Mouse (Mus musculus) ZHBTc4 (cell line): ENCODE results near the gene D17H6S53E.

Experiments
- DNase-seq: peaks from one replicate; pipeline ENCODE4 v3.0.0-alpha.2; 2011; ENCODE audit warnings: low read depth, low spot score

The D17H6S53E gene

DNA sequence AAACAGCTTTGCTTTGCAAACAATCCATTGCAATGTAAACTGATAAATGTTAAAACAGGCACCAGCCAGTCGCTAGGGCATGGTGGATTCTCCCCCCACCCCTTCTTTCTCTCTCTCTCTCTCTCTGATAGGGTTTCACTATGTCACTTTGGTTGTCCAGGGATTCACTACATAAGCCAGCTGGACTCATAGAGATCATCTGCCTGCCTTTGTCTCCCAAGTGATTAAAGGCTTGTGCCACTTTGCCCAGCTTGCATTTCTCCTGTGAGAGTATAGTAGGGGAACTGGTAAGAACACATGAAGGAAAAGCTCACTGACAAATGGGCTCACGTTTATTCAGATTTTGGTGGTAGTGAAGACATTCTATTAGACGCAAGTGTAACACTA lies 6.0 kb downstream of the D17H6S53E start:
- no peak for DNase-seq

DNA sequence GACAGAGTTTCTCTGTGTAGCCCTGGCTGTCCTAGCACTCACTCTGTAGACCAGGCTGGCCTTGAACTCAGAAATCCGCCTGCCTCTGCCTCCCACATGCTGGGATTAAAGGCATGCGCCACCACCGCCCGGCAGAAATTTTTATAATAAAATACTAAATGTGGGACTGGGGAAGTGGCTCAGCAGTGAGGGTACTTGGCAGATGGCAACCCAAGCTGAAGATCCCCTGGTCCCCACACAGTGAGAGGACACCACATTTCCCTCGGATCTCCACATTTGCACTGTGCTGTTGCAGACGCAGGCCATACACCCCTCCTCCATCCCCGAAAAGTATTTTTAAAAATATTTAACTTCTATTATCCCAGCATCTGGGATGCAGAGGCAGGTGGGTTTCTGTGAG lies 7.3 kb downstream of the D17H6S53E start:
- no peak for DNase-seq

DNA sequence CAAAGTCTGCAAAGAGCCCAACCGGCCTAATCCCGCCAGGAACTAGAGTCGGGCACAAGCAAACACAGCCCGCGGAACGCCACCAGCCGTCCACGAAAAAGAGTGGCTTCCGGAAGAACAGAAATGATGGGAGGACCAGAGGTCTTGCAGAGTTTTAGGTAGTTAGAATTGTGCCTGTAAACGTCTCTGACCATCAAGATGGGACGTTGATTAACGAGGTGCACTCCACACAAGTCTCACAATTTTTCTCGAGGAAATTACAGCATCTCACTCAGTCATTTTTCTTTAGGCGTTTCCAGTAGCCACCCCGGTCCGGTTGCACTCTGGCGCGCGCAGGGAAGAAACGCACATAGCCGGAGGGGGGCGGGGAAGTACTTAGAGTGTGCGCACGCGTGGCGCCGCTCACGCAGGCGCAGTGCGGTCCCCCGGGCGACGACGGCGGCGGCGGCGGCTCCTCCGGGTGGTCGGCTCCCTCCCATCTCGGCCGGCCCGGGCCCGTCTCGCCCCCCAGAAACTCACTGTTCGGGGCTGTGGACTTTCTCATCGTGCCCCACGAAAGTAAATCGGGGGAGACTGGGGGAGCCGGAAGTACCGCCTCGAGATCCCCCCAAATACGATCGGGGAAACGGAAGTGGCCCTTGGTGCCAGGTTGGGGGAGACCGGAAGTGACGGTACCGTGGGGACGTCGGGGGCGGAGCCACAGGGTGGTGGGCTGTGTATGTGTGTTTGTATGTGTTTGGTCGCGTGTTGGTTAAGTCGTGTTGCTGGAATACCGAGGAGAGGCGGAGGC lies 8.8 kb downstream of the D17H6S53E start, which contains the start of gene Bag6:
Gene Bag6 (plus strand): TSS at position 378 of the 790 bp plus-strand sequence.
- DNase-seq: peak; percentile 97

DNA sequence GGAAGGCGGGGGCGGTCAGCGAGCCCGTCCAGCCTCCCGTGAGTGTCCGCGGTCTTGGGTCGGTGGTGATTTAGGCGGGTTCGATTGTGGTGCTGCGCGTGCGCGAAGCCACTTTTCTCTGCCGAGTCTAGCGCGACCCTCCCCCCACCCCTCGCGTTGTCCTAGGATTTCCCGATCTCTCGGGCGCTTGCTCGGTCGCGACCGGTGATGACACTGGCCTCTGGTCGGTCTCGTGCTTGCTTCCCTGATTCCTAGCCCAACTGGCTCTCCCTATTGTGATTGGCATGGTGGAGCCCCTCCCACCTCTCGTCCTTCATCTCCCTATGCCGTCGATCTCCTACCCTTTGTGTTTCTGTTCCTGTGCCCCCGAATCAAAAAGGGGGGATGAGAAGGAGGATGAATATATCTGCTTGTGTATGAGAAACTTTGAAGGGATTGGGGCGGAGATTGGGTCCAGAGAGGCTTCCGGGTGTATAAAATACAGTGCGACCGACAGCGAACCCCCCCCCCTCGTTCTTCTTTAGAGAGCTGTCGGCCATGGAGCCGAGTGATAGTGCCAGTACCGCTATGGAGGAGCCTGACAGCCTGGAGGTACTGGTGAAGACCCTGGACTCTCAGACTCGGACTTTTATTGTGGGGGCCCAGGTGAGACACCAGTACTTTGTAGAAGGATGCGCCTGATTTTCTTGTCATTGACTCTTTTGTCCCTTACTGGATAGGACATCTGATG lies 9.6 kb downstream of the D17H6S53E start:
- DNase-seq: peak; percentile 91

DNA sequence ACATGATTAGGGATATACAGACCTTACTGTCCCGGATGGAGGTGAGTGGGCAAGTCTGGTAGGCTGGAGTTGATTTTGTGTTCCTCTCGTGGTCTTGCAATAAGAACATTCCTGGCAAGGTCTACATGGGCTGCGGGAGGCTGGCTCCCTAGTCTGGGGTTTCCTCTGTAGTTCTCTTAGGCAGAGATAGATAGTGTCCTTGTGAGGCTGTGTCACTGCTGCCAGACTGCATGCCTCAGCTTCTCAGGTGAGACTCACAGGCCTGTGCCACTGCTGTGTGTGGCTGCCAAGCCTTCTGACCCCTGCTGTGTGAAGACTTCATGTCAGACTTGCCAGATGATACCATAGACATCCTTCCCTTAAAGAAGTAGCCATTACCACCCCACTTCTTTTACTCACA lies 13.1 kb downstream of the D17H6S53E start:
- DNase-seq: no peak

DNA sequence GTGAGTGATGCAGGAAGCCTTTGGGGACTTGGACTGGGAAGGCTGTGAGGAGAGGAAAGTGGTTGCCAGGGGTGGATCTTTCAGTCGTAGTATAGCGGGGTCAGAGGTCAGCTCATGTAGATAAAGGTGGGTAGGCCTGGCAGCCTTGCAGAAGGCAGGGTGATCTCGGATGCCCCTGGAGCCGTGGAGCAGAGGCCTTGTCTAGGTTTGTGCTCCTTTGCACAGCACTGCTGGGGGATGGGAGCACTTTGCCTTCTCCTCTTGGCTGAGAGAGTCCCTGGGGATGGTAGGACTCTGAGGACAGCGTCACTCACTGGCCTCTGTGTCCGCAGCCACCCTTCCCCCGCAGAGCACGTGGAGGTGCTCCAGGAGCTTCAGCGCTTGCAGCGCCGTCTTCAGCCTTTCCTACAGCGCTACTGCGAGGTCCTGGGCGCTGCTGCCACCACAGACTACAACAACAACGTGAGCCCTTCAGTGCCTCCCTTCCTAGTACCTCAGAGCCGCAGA lies 14.4 kb downstream of the D17H6S53E start:
- no peak for DNase-seq

DNA sequence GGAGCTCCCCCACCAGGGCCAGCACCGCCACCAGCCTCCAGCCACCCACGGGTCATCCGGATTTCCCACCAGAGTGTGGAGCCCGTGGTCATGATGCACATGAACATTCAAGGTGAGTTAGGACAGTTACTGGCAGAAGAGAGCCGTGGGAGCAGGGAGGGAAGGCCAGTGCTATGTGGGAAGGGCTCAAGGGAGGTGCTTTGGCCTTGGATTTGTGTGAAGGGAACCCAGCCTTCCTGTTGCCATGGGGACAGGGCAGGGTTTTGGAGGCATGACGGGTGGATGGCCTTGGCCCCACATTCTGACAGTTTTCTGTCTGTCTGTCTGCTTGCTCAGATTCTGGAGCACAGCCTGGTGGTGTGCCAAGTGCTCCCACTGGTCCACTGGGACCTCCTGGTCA lies 15.8 kb downstream of the D17H6S53E start:
- DNase-seq: no peak

DNA sequence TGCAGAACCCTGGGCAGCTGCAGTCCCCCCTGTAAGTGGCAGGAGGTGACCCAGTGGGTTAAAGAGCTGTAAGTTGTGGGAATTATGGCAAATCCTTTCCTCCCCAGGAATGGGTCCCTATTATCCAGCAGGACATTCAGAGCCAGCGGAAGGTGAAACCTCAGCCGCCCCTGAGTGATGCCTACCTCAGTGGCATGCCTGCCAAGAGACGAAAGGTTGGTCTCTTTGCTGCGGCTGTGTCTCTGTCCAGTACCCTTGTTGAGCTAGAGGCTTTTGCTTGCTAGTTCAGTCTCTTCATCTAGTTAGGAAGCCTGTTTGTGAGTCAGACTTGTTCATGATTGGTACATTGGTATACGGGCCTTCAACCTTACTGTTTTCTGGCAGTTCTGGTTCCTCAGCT lies 20.0 kb downstream of the D17H6S53E start:
- no peak for DNase-seq

DNA sequence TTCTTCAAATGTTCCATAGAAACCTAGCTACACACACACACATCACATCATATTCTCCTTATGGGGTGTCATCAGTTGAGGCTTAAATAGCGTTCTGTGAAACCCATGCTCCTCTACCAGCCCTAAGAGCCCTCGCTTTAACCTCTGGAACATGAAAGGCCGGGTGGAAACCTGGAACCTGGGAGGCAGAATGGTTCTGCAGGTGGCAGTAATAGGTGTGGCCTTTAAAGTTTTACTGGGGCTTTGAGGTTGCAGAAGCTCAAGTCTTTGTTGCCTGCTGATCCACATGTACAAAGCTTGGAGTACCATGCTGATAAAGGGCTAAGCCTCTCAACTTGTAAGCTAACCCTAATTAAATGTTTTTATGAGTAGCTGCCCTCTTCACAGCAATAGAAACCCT lies 21.2 kb downstream of the D17H6S53E start:
- DNase-seq: no peak

DNA sequence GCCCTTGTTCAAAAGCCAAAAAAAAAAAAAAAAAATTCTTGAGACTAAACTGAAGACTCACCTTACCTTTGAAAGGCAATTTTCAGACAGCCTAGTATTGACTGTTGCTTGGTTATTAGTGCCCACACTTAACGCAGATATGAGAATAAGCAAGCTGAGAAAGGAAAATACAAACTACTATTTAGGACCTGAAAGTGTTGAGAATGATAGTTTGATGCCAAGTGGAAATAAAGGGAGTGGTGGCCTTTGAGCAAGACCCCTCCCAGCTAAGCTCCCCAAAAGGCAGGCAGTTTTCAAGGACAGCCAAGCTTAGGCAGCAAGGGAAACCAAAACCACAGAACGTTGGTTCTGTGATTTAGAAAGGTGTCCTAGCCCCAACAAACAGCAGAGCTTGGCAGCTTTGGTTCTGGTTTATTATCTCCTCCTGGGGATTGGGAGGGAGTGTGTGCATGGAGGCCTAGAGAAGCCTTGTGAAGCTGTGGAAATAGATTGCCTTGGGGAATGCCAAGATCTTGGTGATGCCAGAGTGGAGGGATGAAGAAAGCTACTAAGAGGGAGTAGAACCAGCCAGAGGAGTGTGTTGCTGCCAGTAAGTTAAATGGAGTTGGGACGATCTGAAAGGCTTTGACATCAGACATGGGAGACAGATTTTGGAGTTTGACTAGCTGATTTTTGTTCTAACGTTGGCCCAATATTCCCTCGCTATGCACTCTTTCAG lies 21.9 kb downstream of the D17H6S53E start:
- no peak for DNase-seq

DNA sequence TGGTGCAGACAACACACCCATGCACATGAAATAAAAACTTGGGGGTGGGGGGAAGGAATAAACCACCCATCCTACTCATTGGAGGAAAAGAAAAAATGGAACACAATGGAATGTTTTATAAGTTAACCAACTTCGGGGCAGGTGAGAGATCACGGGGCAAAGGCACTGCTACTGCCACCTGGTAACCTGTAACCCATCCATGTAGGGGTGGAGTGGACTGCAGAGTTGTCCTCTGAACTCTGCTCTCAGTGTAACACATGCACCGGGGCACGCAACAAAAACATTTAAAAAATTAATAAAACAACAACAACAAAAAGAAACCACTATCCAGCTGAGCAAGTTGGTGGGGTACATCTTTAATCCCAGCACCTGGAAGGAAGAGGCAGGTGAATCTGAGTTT lies 25.9 kb downstream of the D17H6S53E start:
- no peak for DNase-seq

DNA sequence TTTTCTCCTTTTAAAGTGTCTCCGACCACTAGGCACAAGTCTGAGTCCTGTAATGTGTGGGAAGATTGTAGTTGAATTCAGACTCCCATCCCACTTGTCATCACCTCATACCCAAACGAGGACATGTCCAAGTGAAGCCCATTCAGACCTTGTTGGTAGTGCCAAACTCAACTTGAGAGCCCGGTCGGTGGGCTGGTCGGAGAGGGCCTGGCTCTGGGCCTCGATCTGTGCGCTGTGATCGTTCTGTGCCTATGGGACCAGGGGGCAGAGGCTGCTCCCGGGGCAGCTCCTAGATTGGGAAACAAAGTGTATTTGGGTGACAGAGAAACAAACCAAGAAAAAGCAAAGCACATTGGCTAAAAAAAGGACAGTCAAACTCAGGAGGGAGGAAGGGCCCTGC lies 26.9 kb downstream of the D17H6S53E start:
- DNase-seq: no peak

DNA sequence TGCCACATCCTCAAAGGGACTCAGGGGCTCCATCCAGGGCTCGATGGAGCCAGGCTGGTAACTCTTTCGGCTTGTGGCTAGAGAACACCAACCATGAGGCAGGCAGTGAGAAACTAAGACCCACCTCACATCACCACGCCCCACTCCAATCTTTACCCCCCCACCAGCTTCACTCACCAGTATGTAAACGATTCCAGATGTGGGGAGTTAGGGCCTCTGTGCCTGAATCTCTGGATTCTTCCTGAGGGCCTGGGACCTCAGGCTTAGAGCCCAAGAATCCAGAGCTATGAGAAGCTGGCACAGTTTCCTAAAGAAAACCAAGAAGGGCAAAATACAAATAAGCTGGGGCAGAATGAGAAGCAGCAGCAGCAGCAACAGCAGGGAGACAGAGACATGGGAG lies 27.8 kb downstream of the D17H6S53E start:
- DNase-seq: no peak

DNA sequence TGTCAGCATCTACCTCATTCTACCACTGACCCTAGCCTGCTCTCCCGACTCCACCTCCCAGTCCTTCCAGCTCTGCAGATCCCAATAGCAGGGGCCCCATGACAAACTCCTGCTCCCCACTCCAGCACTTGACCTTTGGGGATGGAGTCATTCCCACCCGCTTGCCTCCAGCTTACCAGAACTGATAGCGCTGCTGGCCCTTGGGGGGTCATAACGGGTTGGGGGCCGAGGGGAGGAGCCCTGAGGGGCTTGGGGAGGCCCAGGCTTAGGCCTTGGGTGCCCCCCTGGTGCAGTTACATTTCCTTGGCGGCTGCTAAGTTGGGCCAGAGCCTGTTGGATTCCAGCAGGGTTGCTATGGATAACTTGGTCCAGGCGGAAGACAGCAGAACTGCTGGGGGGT lies 28.4 kb downstream of the D17H6S53E start:
- DNase-seq: no peak

DNA sequence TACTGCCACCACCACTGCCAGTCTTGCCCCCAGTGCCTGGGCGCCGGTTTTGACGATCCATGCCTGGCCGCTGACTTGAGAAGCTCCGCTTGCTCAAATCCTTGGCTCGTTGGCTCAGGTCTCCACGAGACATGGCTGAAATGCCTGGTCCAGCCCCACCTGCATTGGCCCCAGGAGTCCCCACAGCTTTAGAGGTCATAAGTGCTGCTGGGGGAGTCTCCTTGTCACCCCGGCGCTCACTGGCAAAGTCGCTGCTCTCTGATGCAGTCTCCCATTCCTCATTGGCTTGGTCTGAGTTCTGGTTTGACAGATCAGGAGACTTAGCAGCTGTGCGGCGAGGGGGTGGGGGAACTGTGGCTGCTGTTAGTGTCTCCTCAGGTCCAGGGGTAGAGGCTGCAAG lies 29.3 kb downstream of the D17H6S53E start:
- DNase-seq: no peak

DNA sequence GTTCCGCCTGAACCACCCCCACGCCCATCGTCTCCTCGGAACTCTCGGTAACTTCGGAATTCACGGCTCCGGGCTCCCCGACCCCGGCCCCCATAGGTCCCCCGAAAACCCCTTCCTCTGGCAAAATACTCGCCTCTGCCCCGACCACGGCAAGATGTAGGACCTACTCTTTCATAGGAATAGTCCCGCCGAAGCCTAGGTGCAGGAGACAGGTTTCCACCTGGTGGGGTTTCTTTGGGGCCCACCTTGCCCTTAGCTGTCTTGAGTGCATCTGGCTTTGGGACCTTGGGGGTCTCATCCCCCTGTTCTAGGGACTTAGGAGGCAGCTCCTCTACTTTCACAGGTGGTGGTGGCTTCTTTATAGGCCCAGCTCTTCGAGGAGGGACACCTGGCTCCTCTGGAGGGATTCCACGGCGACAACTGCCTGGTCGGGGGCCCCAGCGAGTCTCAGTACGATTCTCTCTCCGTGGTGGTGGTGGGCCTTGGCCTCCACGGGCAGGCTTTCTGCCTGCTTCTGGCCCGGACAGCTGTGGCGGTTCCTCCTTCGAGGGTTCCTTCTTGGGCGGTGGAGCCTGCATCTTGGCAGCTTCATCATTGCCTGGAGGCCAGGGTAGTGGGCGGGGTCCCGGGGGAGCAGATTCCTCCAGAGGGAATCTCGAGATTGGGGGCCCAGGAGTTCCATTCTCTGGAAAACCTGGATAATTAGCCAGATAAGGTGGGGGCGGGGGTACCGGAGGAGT lies 30.5 kb downstream of the D17H6S53E start:
- no peak for DNase-seq

DNA sequence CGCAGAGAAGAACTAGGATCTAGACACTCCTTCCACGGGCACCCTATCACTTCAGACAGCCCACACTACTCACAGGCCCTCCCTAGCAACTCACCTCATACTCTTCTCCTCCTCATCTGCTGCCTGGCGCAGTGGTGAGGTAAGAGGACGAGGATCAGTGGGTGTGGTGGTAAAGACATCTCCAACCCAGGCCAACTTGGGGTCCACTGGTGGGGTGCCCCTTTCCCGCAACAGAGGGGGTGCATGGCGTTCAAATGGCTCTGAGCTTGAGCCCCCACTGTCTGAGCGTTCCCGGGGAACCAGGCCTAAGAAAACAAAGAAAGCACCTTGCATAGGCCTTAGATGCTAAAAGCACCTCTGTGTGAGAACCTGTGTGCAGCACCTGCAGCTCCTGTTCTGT lies 31.1 kb downstream of the D17H6S53E start:
- no peak for DNase-seq

DNA sequence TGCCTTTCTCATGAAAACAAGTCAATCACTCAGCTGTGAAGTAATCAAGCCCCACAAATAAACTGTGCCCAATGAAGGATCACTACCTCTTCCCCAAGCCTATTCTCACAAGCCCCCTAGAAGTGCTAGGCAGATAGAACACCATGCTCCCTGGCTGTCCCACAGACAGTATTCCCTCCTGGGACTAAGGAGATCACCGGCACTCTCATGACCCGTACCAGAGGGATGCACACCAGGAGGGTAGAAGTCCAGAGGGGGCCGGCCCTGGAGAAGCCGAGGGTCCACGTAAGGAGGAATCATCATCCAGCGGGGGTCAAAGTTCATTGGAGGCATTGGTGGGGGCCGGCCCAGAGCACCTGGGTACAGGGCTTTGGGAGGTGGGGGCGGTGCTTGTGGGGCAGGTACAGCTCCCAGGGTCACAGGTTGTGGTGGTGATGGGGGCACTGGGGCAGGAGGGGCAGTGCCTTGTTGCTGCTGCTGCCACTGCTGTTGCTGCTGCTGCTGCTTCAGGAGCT lies 31.5 kb downstream of the D17H6S53E start:
- DNase-seq: no peak

DNA sequence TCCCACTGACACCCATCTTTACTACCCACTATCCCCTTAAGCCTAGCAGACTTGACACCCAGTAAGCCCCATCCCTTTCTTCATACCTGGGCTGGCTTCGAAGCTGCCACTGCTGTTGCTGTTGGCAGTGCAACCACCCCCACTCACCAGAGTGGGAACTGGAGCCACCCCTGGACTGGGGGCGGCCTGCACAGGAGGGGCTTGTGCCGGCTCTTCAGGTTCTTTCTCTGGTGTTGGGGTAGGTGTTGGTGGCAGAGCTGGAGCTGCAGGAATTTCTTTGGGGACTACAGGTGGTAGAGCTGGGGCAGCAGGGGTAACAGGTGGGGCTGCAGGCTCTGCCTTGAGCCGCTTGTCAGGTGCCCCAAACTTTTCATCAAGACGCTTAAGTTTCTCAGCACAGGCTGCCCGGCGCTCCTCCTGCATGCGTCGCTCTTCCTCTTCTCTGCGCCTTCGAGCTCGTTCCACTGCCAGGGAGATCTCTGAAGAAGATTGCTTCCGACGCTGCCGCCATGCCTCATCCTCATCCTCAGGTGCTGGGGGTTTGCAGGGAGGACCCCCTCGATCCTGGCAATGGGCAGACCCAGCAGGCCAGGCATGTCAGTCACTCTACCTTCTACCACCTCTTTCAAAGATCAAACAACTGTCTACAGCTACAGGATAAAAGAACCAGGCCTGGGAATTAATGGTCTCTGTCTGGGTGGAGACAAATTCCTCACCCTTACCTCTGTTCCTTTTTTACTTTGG lies 32.8 kb downstream of the D17H6S53E start:
- no peak for DNase-seq

DNA sequence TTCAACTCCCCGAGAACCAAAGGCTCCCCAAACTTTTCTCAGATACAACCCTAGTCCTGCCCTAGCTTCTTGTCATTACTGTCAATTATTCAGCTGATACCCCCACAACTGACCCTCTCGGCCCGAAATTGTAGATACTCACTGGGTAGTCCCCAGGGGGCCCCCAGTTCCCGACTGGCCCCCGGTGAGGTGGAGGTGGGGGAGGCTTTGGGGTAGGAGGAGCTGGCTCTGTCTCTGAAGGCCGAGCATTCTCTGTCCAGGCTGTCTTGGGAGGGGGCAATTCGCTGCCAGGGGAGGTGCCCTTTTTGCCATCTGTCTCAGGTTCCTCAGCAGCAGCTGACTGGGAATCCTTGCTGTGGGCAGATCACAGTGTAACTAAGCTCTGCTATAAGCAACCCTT lies 33.5 kb downstream of the D17H6S53E start:
- no peak for DNase-seq

DNA sequence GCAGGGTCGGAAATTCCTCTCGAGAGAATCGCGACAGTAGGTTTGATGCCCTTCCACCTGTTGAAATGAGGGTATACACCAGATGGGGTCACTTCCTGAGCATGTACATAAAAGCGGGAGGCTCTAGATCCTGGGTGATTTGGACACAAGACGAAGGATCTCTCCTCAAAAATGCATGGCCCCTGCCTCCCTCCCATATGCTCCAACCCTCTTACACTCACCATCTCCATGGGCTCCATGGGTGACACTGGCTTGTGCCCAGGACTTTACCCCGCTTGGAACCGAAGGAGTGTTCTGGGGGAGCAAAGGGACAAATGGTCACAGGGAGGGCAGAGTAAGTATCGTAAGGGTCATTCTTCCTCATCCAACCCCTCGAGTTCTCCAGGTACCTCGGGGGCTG lies 35.2 kb downstream of the D17H6S53E start:
- DNase-seq: no peak
